Mouse (Mus musculus) inflammation-experienced regulatory T-cells, adult 6 months (primary cell): Measurements from ENCODE around the gene H2-M10.5. TPM values are rescaled to one million over a fixed set of nuclear protein-coding genes. Genes with fewer than 3 reads are reported as not detected.
"Not testable (repeated sequence)": the region's sequence is repeated elsewhere in the genome, so short reads cannot be mapped to it uniquely, and the experiment has no call there.

Experiments used
- ATAC-seq: one replicate; pipeline ENCODE4 v1.8.0; 2017
- polyA plus RNA-seq, 3 experiments: library from polyadenylated mRNA; unstranded; fragments of 100-300 nt; shearing (Covaris generic); gene quantifications; one replicate each; pipeline ENCODE4 v1.2.1; 2017

Gene H2-M10.5
- not detected for polyA plus RNA-seq

DNA sequence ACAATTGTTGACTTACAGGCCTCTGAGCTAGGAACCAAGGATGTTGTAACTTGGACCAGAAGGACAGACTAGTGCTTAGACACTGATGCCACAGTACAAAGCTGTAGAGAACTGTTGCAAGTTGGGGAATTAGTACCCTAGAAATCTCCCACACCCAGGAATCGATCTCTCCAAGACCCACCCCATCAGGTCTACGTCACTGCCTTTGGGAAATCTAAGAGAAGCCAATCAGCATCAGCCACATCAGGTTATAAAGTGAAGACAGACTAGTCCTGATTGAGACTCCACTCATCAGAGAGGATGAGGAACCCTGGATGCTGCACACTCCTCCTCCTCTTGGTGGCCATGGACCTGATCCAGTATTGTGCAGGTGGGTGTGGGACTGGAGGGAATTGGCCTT, at the start of gene H2-M10.5:
TSS of gene H2-M10.5 (plus strand) at position 301 of the 400 bp plus-strand sequence.
- not testable (repeated sequence) for ATAC-seq

DNA sequence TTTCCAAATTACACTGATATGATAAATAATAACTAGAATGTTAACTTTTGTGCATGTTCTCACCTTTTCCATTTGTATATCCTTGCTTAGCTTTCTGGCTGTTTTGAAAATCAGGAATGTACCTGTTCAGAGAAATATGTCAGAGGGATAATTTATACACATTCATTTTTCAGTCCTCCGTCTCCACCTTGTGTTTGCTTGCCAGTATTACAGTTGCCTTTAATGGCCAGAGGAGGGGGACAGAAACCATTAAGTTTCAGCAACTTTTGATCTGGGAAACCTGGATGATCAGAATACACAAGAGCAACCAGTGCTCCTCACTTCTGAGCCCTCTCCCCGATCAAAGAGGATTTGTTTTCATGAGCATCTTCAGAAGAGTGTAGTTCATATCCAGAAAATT, 46.7 kb upstream of the H2-M10.5 start:
- ATAC-seq: no peak

DNA sequence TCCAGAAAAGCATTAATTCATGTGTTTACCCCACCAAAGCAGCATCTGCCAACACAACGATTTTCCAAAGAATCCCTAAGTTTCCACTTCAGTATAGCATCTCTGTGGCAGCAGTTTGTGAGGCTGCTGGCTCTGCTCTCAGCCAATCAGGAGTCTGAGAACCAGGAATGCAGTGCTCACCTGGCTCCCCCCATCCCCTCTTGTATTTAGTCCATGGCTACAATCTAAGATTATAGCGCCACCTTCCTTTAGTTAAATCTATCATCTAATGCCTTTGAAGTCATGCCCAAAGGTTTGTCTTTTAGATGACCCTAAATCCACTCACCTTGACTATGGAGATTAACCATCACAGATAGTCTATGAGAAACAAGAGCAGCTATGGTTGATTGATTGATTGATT, 8.9 kb upstream of the H2-M10.5 start:
- ATAC-seq: no peak

DNA sequence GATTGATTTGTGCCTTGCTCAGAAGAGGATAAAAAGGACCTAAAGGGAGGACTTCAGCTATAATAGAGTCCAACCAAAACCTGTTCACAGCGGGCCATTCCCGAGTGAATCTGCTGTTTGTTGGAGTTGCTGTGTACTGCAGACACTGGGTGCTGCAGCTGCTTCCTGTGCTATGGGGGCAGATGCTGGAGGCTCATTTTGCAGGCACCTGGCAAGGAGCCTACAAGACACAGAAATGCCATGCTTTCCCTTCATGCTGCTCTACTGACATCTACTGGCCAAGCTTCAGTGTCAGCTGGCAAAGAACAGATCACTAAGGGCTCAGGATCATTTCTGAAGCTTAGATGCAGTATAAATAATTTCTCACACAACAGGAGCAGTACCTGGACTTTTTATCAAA, 8.5 kb upstream of the H2-M10.5 start:
- ATAC-seq: not testable (repeated sequence)

DNA sequence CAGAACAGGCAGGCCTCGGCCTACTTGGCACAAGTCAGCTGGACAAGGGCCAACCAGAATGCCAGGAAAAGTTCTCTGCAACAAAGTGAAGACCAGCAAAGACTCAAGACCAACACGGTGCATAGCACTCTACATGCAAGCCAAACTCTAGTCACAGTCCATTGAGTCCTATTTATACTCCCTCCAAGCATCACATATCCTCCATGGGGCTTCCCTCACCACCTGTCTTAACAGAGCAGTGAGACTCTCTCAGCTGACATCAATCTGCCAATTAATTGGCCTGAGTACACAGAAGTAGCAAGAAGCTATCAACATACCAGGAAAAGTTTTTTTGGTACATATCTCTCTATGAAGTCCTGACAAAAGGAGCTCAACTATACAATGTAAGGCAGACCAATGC, 7.3 kb upstream of the H2-M10.5 start:
- ATAC-seq: not testable (repeated sequence)

DNA sequence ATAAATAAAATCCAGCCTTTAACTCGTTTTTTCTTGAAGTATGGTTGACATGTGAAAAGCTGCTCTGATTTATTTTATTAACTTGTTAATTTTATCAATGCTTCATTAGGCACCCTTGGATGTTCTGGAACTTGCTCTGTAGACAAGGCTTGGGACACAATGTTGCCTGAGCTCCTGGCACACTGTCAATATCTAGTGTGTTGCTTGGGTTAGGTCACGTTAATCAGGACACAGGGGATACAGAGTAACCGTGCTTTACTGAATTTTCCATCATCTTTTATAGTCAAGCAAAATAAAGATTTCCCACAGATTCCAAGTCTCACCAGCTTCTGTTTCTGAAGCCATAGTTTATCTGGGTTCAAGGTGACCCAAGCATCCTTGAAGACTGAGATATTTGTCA, 8.8 kb downstream of the H2-M10.5 start:
- no peak for ATAC-seq

DNA sequence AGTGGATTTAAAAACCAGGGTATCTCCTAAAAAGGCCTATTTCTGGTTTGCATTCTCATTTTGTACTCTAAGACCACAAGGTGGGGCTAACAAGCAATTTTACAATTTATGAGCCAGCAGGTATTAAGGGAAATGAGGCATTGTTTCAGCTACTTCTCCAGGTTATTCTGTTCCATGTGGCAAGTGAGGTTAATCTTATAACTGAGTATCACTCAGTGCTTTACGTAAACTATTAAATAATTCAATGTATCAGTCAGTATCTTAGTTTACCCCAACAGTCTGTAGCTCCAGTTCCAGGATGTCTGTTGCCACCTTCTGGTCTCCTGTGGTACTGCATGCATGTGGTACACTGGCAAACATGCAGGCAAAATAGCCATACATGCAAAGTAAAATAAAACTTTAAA, 13.8 kb downstream of the H2-M10.5 start:
- ATAC-seq: peak; percentile 46

DNA sequence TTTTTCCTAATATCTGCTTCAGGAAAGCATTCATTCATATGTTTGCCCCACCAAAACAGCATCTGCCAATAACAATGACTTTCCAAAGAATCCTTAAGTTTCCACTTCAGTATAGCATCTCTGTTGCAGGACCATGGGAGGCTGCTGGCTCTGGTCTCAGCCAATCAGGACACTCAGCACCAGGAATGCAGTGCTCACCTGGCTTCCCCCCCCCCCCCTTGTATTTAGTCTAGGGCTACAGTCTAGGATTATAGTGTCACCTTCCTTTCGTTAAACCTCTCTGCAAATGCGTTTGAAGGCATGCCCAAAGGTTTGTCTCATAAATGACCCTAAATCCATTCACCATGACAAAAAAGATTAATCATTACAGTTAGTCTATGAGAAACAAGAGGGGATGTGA, 15.6 kb downstream of the H2-M10.5 start:
- ATAC-seq: no peak

GRCm38 (mm10) chr17:36788801-36789200, 16.1 kb downstream of the H2-M10.5 start:
- peak; percentile 56 for ATAC-seq

GRCm38 (mm10) chr17:36799493-36799892, 26.8 kb downstream of the H2-M10.5 start:
- ATAC-seq: no peak

DNA sequence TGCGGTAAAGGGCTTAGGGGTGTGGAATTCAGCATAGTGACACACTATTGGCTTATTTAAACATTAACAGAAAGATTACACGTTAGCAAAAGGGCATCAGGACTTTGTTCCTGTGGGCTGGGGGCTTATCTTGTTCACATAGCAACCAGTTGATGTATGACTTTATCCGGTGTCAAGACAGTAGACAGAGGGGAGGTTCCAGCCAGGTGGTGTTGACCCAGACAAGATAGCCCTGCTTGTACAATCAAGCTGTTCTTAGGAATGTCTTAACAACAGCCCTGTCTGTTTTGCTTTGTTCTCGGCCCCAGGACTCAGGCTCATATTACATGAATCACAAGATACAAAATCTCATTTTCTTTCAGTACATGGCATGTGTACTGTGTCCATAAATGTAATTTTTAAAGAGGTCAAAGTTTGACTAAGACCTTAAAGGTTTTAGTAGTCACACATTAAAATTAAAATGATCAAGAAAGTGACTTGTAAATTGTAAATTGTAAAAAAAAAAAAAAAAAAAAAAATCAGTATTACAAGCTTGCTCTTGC, 27.3 kb downstream of the H2-M10.5 start:
- not testable (repeated sequence) for ATAC-seq

DNA sequence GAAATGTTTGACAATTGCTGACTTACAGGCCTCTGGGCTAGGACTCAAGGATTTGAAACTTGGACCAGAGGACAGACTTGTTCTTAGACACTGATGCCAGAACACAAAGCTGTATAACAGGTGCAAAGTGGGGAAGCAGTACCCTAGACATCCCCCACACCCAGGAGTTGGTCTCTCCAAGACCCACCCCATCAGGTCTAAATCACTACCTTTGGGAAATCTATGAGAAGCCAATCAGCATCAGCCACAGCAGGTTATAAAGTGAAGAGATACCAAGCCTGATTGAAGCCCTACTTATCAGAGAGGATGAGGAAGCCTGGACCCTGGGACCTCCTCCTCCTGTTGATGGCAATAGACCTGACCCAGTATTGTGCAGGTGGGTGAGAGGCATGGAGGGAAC, 39.2 kb downstream of the H2-M10.5 start, which contains the start of gene H2-M10.6:
TSS of gene H2-M10.6 (plus strand) at position 301 of the 400 bp plus-strand sequence.
- ATAC-seq: no peak

GRCm38 (mm10) chr17:36824005-36824404, 51.3 kb downstream of the H2-M10.5 start:
- peak; percentile 65 for ATAC-seq

GRCm38 (mm10) chr17:36825525-36825924, 52.8 kb downstream of the H2-M10.5 start:
- ATAC-seq: peak; percentile 57

Other genes starting within 250 kb of the H2-M10.5 start
- gene H2-M11, start 225.8 kb upstream of the H2-M10.5 start, polyA plus RNA-seq: not detected
- gene H2-M9, start 130.2 kb upstream of the H2-M10.5 start, polyA plus RNA-seq: not detected
- not detected for gene H2-M1, start 100.7 kb upstream of the H2-M10.5 start, polyA plus RNA-seq
- gene H2-M10.6, start 39.3 kb downstream of the H2-M10.5 start, polyA plus RNA-seq: not detected
- 10 to 100 TPM; 59.1 to 61.1 (median 60.5) TPM for gene Trim26, start 64.2 kb downstream of the H2-M10.5 start, polyA plus RNA-seq
- under 1 TPM; 0.32 to 0.47 (median 0.33) TPM for gene Trim15, start 94.3 kb downstream of the H2-M10.5 start, polyA plus RNA-seq
- gene Trim10, start 96.7 kb downstream of the H2-M10.5 start, polyA plus RNA-seq: not detected
- gene Trim40, start 117.2 kb downstream of the H2-M10.5 start, polyA plus RNA-seq: not detected
- not detected for gene Trim31, start 125.2 kb downstream of the H2-M10.5 start, polyA plus RNA-seq
- gene Rnf39, start 170.0 kb downstream of the H2-M10.5 start, polyA plus RNA-seq: not detected
- 100 to 1,000 TPM; 206 to 226 (median 211) TPM for gene Ppp1r11, start 178.8 kb downstream of the H2-M10.5 start, polyA plus RNA-seq
- 10 to 100 TPM; 71.2 to 90.2 (median 83.7) TPM for gene Znrd1, start 185.6 kb downstream of the H2-M10.5 start, polyA plus RNA-seq
- 1 to 10 TPM; 2.7 to 8.0 (median 8.0) TPM for gene Znrd1as, start 185.7 kb downstream of the H2-M10.5 start, polyA plus RNA-seq
- not detected for gene 2410137M14Rik, start 208.3 kb downstream of the H2-M10.5 start, polyA plus RNA-seq
- under 1 TPM in 2 of 3 experiments, not detected in 1; 0.16 to 0.39 TPM for gene H2-M5, start 216.6 kb downstream of the H2-M10.5 start, polyA plus RNA-seq
- gene Zfp57, start 228.3 kb downstream of the H2-M10.5 start, polyA plus RNA-seq: not detected